Mouse (Mus musculus): Measurements from ENCODE around the gene Rnf128.

DNA sequence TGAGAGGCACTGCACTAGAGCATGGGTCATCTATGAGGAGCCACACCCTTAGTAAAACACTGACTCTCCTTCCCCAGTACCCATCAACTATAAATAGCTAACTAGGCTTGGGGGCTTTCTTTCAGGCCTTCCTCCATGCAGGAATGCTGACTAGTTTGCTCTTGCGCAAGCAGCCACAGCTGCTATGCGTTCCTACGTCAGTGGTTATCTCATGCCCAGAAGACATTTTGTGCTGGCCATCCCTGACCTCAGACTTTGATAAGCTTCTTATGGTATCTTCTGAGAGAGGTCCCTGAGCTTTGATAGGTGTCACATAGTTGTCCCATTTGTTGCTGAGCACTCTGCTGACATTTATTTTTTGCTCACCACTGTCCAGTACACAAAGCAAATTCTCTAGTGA, 90.2 kb downstream of the Rnf128 start:
- TF ChIP-seq POLR2A (IDR thresholded peaks at IDR 0.05; ENCODE audit: control insufficient read depth, low read depth, low read length) (no peak), CTCF (IDR thresholded peaks at IDR 0.05; ENCODE audit: control insufficient read depth, insufficient read depth, insufficient replicate concordance, low read depth, low read length) (no peak)

All from testis, adult 2 months (tissue).